Mouse (Mus musculus) B cell, adult 62 days (primary cell): ENCODE data around the gene Gm17689. TPM values are rescaled to one million over a fixed set of nuclear protein-coding genes. Genes with fewer than 3 reads are reported as not detected.

ENCODE experiments used
- total RNA-seq: library from RNA; stranded (reverse); gene quantifications from 4 replicates; pipeline ENCODE4 v1.2.4, GENCODE M21; 2023

The Gm17689 gene
- not detected in 4 replicates for total RNA-seq

DNA sequence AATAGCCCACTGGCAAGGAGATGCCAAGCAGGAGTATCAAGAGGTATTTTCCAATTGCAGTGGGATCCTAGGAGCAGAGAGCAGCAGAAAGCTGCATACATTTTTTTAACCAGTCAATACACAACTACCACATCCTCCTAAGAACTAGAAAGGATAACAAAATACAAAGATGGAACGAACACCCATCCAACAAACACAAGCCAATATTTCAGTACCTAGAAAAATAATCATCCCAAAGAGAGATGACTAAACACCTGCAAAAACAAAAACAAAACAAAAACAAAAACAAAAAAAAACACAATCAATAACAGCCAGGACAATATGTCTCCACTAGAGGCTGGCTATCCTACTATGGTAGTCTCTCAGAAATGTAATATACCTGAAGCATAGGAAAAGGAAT lies at the start of gene Gm17689:
Gene Gm17689 (minus strand): TSS at position 101 of the 400 bp plus-strand sequence.

DNA sequence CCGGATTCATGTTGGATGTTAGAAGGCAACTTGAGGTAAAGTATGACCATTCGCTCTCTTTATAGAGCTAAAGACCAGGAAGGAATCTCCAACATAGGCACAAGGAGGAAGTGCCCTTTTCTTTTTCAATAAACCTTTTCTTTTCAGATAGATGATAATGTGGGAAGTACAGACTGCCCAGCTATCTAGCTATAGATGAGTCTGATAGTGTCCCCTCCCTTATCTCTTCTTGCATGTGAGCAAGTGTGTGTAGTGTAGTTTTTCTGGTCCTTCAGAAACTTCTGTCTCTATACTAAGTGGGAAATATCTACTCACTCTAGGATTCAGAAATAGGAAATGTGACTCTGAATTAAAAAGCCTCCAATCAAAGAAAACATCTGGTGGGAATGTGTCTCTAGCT lies 40.6 kb downstream of the Gm17689 start, which contains the start of gene Gm5615:
Gene Gm5615 (minus strand): TSS at position 101 of the 400 bp plus-strand sequence.

Other genes starting within 250 kb of the Gm17689 start
- not detected in 4 replicates for gene Gm7257, start 150.8 kb downstream of the Gm17689 start, total RNA-seq
- not detected in 4 replicates for gene Gm9513, start 107.0 kb downstream of the Gm17689 start, total RNA-seq
- not detected in 4 replicates for gene Gm5615, start 40.7 kb downstream of the Gm17689 start, total RNA-seq
- gene A630095E13Rik, start 60.7 kb upstream of the Gm17689 start, total RNA-seq, result not detected in 4 replicates
- not detected in 4 replicates for gene Acrv1, start 110.6 kb upstream of the Gm17689 start, total RNA-seq
- 11.7 to 16.8 TPM (median 15.2 TPM) in 4 replicates for gene Chek1, start 144.4 kb upstream of the Gm17689 start, total RNA-seq
- 132 to 143 TPM (median 134 TPM) in 4 replicates for gene Stt3a, start 185.0 kb upstream of the Gm17689 start, total RNA-seq
- gene Ei24, start 214.8 kb upstream of the Gm17689 start, total RNA-seq, result 38.8 to 43.6 TPM (median 41.9 TPM) in 4 replicates
- gene Fez1, start 239.2 kb upstream of the Gm17689 start, total RNA-seq, result not detected in 4 replicates